Mouse (Mus musculus) olfactory bulb, adult 2 months (tissue): ENCODE measurements at regions not wholly inside any gene's neighbourhood (a gene's known extent, or its start where the extent isn't known, plus 50 kb on each side); places are given as distances from the start of the nearest gene placed in this dataset.

ENCODE experiments used
- H3K27ac ChIP-seq: fragments of 200-500 bp; 2 replicates; pipeline ENCODE4 v1.5.1; 2012; ENCODE audit warnings: low read depth, low read length; ENCODE audit not compliant: insufficient read depth
- H3K4me1 ChIP-seq: fragments of 200-500 bp; 2 replicates; pipeline ENCODE4 v1.6.1; 2012; ENCODE audit warnings: low read length; ENCODE audit not compliant: control insufficient read depth, insufficient read depth
- H3K4me3 ChIP-seq: fragments of 200-500 bp; 2 replicates; pipeline ENCODE4 v1.5.1; 2012; ENCODE audit warnings: mild to moderate bottlenecking, low read depth, low read length, moderate library complexity; ENCODE audit not compliant: insufficient read depth
- CTCF ChIP-seq: fragments of 200-500 bp; IDR thresholded peaks from 2 replicates; pipeline ENCODE4 v1.5.1; 2012; ENCODE audit warnings: low read depth, mild to moderate bottlenecking, low read length, moderate library complexity; ENCODE audit not compliant: insufficient read depth
- POLR2A ChIP-seq: fragments of 200-500 bp; IDR thresholded peaks from 2 replicates; pipeline ENCODE4 v1.6.1; 2012; ENCODE audit warnings: mild to moderate bottlenecking, low read depth, low read length, moderate library complexity; ENCODE audit not compliant: insufficient read depth
- WGBS: fragments of 180-500 bp; shearing (Covaris S2); methylation state at CpG from one replicate; pipeline ENCODE4 v1.1.7; 2018; 5-methylcytosine and 5-hydroxymethylcytosine counted together

DNA sequence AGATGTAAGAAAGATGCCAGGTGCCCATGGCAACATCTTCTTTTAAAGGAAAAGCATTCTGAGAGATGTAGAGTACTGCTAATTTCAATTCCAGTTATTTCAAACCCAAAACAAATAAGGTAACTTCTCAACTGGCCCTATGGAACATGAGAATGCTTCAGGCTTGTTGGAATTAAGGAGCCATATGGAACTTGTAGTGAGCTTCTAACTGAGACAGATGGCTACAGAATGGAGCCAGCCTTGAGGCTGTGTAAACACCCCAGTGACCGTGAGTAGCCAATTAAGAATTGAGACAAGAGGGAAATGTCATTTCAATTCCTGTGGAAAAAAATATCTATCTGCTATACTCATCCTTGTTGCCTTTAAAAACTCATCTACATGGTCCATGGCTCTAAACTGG, 769.0 kb upstream of the Marcks start:
- H3K4me1 ChIP-seq = no peaks in the 10 kb centered on the region
- no peak overlapping the region for H3K27ac ChIP-seq
- 80% methylated on average over 1 of the region's 1 CpGs for WGBS
- TF ChIP-seq POLR2A (no peak), CTCF (no peak)
- H3K4me3 ChIP-seq = no peak overlapping the region

DNA sequence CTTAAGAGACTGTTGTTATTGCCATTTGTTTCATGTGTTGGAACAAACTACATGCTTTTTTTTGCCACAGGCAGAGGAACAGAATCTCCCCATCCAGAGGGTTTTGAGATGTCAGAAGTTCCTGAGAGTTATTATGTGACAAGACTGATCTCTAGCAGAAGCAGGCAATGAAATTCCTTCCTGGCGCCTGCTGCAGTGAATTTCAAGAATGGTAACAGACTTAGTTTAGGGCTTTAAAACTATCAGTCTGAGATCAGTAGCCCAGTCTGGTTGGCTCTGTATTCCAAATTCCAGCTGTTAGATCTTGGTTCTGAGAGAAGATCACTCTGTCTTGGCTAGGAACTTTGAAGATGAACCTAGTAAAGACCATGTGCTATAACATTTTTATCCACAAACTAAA, 749.2 kb upstream of the Marcks start:
- H3K4me1 ChIP-seq = no peaks in the 10 kb centered on the region
- no peak overlapping the region for H3K27ac ChIP-seq
- TF ChIP-seq POLR2A = no peak
- TF ChIP-seq CTCF = no peak
- no peak overlapping the region for H3K4me3 ChIP-seq
- 95% methylated on average over 1 of the region's 1 CpGs for WGBS

DNA sequence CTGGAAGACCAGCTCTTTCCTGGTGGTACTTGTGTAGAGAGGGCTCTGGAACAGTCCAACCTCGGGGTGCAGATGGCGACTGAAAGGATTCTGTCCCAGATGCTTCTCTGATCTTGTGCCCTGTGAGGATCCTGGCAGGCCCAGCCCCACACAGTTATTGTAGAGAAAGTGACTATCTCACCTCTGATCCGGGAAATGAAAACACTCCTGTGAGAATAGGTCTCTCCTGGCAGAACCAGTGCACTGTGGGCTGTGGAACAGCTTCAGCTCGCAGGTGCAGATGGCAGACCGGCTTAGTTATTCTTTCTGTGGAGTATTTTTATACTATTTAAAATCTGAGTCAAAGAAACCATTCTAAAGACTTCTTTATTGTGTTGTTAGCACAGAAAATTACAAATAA, 742.1 kb upstream of the Marcks start:
- Histone ChIP-seq H3K4me3 (no peak overlapping the region), H3K4me1 (no peaks in the 10 kb centered on the region), H3K27ac (no peak overlapping the region)
- TF ChIP-seq POLR2A = no peak
- TF ChIP-seq CTCF = no peak
- 69% methylated on average over 5 of the region's 5 CpGs for WGBS

DNA sequence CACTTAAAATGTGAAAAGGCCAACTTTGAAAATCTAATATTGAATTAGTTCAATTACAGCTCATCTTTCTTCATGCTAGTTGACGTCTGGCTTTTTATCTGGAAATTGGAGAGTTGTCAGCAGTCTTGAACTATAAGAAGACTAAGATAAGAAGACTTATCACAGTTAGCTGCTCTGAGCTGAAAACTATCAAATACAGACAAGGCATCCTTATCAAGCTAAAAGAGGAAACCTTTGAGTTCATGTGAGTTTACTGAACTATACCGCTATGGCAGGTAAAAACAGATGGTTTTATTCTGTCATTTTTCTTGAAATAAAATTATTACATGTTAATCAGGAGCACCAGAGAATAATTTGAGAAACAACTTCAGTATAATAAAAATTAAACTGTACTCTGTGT, 735.2 kb upstream of the Marcks start:
- H3K4me1 ChIP-seq = no peaks in the 10 kb centered on the region
- H3K4me3 ChIP-seq = no peak overlapping the region
- H3K27ac ChIP-seq = no peak overlapping the region
- no peak for TF ChIP-seq POLR2A
- TF ChIP-seq CTCF = no peak
- WGBS = 98% methylated on average over 2 of the region's 2 CpGs

DNA sequence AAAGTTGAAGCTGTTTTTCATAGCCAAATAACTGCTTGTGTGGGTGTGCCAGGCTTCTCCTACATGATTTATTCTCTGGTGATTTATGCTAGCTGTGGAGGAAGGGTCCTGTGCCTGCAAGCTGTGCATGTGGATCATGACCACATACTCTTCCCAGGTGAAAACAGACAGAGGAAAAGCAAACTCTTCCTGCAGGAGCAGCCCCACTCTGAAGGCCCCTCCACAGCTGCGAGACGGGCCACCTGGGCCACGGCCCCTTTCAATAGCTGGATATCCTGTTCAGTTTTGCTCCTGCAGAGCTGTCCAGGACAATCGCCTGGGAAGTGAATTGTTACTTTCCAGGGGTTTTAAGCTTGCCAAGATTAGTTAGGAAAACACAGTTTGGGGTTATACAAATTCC, 722.3 kb upstream of the Marcks start:
- no peak for TF ChIP-seq POLR2A
- no peak for TF ChIP-seq CTCF
- WGBS = 59% methylated on average over 4 of the region's 4 CpGs
- no peaks in the 10 kb centered on the region for H3K4me1 ChIP-seq
- H3K4me3 ChIP-seq = no peak overlapping the region
- H3K27ac ChIP-seq = no peak overlapping the region

DNA sequence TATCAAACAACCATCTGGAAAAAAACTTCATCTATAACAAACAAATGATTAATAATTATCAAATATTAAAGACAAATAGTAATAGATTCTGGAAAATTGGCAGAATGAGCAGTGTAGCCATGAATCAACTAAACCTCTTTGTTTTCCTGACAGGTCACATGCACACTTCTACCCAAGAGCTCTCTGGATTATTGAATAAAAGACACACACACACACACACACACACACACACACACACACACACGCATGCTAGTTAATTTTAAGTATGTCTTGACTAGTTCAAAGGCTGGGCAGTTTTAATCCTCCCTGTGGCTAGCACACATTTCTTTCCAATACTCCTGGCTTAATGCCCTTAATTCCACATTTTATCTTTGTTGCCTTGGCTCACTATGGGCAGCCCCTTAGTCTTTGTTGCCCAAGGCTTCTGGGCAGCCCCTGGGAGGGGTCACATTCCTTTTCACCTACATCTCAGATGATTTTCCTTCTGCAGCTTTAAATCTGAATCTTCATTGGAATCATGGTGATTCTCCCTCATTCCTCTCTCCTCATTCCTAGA, 710.6 kb upstream of the Marcks start:
- Histone ChIP-seq H3K4me3 (no peak overlapping the region), H3K4me1 (no peaks in the 10 kb centered on the region), H3K27ac (no peak overlapping the region)
- WGBS = 54% methylated on average over 1 of the region's 1 CpGs
- TF ChIP-seq CTCF = no peak
- TF ChIP-seq POLR2A = no peak

DNA sequence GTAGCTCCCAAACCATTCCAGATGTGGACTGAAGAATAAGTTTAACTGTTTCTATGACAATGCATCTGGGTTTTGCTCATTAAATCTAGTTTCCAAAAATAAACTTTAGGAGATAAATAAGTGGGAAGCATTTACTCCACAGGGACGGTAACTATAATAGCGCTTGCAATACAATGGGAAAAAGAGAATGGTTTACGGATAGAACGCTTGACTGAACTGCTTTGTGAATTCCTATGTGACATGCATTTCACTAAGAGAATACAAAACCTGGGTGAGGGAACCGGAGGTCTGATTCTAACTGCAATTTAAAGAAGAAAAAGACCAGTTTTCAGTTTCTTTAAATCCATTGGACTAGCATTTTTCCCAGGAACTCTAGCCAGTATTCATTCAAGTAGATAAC, 704.1 kb upstream of the Marcks start:
- 36% methylated on average over 5 of the region's 5 CpGs for WGBS

DNA sequence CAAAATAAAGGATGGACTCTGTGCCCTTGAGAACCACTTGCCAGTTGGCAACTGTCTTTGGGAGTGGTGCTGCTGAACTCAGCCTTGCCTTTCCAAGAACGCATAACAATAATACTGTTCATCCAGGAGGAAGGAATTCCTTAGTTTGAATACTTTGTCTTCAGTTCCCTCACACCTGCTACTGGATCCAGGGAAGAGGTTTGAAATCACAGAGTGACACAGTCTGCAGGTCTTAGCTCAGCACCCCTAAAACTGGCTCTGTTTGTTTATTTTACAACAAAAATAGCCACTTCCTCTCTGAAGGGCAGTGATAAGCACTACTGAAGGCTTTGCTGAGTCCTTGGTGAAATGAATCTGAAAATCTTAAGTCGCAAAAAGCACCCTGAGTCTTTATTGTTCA, 703.1 kb upstream of the Marcks start:
- H3K4me1 ChIP-seq = no peaks in the 10 kb centered on the region
- no peak overlapping the region for H3K27ac ChIP-seq
- no peak overlapping the region for H3K4me3 ChIP-seq
- WGBS = 52% methylated on average over 2 of the region's 2 CpGs
- no peak for TF ChIP-seq POLR2A
- TF ChIP-seq CTCF = no peak

More for the DNA sequence above, 704.1 kb upstream of the Marcks start:
- Histone ChIP-seq H3K4me1 (no peaks in the 10 kb centered on the region), H3K4me3 (no peak overlapping the region), H3K27ac (no peak overlapping the region)
- TF ChIP-seq CTCF = no peak
- TF ChIP-seq POLR2A = no peak

DNA sequence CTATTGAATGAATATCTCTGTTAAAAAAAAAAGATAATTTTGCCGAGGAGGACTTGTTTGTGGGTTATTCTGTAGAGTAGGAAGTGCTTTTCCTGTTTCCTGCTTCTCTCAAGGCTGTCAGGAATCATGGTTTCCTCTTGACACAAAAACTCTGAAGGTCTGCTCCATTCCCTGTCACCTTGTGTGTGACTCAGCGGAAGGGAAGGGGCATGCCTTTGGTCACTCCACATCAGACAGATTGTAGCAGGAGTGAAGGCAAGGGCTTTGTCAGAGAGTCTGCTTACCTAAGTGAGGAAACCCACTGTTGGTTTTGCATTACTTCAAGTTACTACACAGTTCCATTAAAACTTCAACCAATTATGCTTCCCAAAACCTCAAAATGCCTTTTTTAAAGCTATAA, 699.0 kb upstream of the Marcks start:
- no peak overlapping the region for H3K4me3 ChIP-seq
- no peak overlapping the region for H3K27ac ChIP-seq
- no peaks in the 10 kb centered on the region for H3K4me1 ChIP-seq
- WGBS = 83% methylated on average over 2 of the region's 2 CpGs
- TF ChIP-seq POLR2A = no peak

DNA sequence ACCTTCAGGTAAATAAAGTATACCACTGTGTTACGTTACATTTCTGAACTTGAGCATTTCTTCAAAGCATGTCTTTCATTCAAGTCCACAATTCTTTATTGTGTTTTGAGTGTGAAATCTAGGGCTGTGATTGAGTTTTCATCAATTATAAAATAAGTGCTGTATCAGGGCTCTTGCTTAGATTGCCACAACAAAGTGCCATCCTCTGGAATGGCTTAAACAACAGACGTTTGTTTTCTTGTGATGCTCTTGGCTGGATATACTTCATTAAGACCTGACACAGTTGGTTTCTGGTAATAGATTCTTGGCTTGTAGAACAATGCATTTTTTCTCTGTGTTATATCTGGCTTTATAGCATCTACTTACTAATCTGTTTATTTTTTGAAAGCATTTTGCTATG, 674.3 kb upstream of the Marcks start:
- H3K27ac ChIP-seq = no peak overlapping the region
- 77% methylated on average over 2 of the region's 2 CpGs for WGBS
- TF ChIP-seq CTCF = no peak
- no peak for TF ChIP-seq POLR2A
- no peak overlapping the region for H3K4me3 ChIP-seq
- H3K4me1 ChIP-seq = no peaks in the 10 kb centered on the region
